Mouse (Mus musculus): ENCODE measurements around the gene Brinp1. TPM values are rescaled to one million over a fixed set of nuclear protein-coding genes. Genes with fewer than 3 reads are reported as not detected.
A peak's percentile ranks its signal among the peaks of the same experiment; 100 is the strongest.

The Brinp1 gene
- polyA plus RNA-seq (2016; fragmentation: Nextera tagmentation; extraction: Ambion mirVana), result 0.99 and 2.9 TPM in 2 replicates

GRCm38 (mm10) chr4:68954322-68954901, at the start of gene Brinp1:
Gene Brinp1, minus strand, starts transcription at chr4:68954397.
- Histone ChIP-seq H3K9me3 (replicated peaks) (no peaks in the 10 kb centered on the region), H3K4me3 (peak within 1 kb of the TSS; percentile 54), H3K27me3 (ENCODE audit: low read depth, poor library complexity, severe bottlenecking) (peaks cover 44% of the 10 kb centered on the region), H3K4me1 (peaks cover 14% of the 10 kb centered on the region; the same call in 1 of the 2 replicates), H3K27ac (no peak within 1 kb of the TSS), H3K36me3 (no peaks in the 10 kb centered on the region)
- 2% methylated on average over 33 of the region's 33 CpGs for whole genome bisulfite sequencing
- peak; percentile 82 for DNase-seq (ENCODE audit: low spot score)

- H3K4me3 ChIP-seq, result no peak overlapping the region
- H3K27me3 ChIP-seq (ENCODE audit: low read depth, poor library complexity, severe bottlenecking), result peaks cover 34% of the 10 kb centered on the region
- H3K4me1 ChIP-seq, result peaks cover 14% of the 10 kb centered on the region; the same call in 1 of the 2 replicates
- 70% methylated on average over 2 of the region's 2 CpGs for WGBS
- no peak overlapping the region for H3K27ac ChIP-seq
- DNase-seq (ENCODE audit: low spot score), result no peak
- no peaks in the 10 kb centered on the region for H3K36me3 ChIP-seq
- H3K9me3 ChIP-seq (replicated peaks), result no peaks in the 10 kb centered on the region
Observed at GRCm38 (mm10) chr4:68957265-68957664, 3.1 kb upstream of the Brinp1 start.

DNA sequence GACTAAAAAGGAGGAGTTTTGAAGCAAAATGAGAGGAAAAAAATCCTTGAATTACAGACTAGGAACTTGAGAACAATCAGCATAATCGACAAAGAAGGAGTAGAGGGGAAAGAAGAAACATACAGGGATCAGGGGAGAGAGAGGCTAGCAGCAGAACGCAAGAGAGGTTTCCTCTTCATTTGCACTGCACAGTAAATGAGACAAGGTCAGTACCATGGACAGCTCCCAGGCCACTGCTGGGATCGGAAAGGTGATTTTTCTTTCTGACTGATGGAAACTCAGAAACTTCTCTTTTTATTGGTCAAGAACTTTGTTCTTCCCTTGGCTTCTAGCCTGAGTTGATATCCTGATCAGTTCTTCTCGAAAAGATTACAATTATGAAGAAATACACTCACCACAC, 1.4 kb upstream of the Brinp1 start:
- peak; percentile 81 for DNase-seq (ENCODE audit: low spot score)
- no peaks in the 10 kb centered on the region for H3K36me3 ChIP-seq
- no peak overlapping the region for H3K27ac ChIP-seq
- 6% methylated on average over 4 of the region's 4 CpGs for WGBS
- H3K4me3 ChIP-seq, result no peak overlapping the region
- H3K4me1 ChIP-seq, result peaks cover 14% of the 10 kb centered on the region; the same call in 1 of the 2 replicates
- H3K27me3 ChIP-seq (ENCODE audit: low read depth, poor library complexity, severe bottlenecking), result peaks cover 44% of the 10 kb centered on the region
- H3K9me3 ChIP-seq (replicated peaks), result no peaks in the 10 kb centered on the region

DNA sequence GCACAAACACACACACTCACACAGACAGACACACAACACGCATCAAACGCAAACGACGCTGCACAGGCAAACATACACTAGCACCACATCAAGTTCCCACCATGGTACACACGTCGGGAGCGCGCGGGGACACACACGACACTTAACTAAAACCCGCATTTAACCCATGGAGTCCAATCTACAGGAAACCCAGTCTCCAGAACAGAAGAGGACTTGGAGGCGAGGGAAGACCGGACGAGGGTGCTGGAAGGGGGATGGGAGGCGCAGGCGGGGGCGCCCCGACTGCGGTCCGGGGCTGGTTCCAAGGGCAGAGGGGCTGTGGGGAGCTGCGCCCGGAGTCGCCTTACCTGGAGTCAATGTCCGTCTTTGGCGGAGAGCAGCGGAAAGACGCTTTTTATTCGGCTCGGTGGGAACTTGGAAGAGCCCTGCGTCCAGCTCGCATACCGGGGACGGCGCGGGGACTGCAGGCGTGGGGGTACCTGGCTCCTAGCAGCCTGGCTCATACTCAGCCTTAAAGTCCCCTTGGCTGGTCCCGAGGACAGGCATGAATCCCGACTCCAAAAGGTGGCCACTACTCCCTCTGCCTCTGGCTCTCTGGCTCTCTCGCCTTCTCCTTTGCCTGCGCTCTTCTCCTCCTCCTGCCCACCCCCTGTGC, 403 bp downstream of the Brinp1 start:
- Histone ChIP-seq H3K36me3 (no peaks in the 10 kb centered on the region), H3K9me3 (replicated peaks) (no peaks in the 10 kb centered on the region), H3K4me3 (peak overlapping the region; percentile 54), H3K27ac (no peak overlapping the region), H3K27me3 (ENCODE audit: low read depth, poor library complexity, severe bottlenecking) (peaks cover 44% of the 10 kb centered on the region), H3K4me1 (peaks cover 14% of the 10 kb centered on the region; the same call in 1 of the 2 replicates)
- WGBS, result 1% methylated on average over 40 of the region's 40 CpGs
- DNase-seq (ENCODE audit: low spot score), result no peak

DNA sequence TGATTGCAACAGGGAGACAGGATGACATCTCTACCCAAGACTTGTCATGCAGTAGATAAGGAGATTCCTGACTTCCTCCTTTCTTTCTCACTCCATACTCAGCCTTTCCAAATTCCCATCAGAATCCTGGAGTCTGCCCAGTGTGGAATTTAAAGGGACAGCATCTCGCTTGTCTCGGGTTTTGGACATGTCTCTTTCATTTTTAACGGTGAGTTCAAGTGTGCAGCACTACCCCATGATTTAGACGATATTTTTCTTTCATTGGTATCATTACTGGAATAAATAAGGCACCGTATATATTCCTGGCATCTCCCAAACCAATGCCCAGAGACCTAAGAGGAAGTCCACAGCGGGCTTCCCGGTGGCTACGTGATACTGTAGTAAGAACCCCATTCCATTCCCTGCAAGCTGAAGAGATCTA, 1.1 kb downstream of the Brinp1 start:
- 19% methylated on average over 8 of the region's 8 CpGs for WGBS

GRCm38 (mm10) chr4:68950556-68950955, 3.6 kb downstream of the Brinp1 start:
- peak; percentile 42 for DNase-seq (ENCODE audit: low spot score)
- 0% methylated on average over 2 of the region's 2 CpGs for WGBS
- H3K27ac ChIP-seq, result no peak overlapping the region
- no peak overlapping the region for H3K4me3 ChIP-seq
- peaks cover 43% of the 10 kb centered on the region for H3K27me3 ChIP-seq (ENCODE audit: low read depth, poor library complexity, severe bottlenecking)
- H3K36me3 ChIP-seq, result no peaks in the 10 kb centered on the region
- peaks cover 14% of the 10 kb centered on the region; the same call in 1 of the 2 replicates for H3K4me1 ChIP-seq
- no peaks in the 10 kb centered on the region for H3K9me3 ChIP-seq (replicated peaks)

More for the DNA sequence above, 1.1 kb downstream of the Brinp1 start:
- H3K4me3 ChIP-seq, result peak overlapping the region; percentile 54
- no peaks in the 10 kb centered on the region for H3K36me3 ChIP-seq
- peaks cover 44% of the 10 kb centered on the region for H3K27me3 ChIP-seq (ENCODE audit: low read depth, poor library complexity, severe bottlenecking)
- H3K9me3 ChIP-seq (replicated peaks), result no peaks in the 10 kb centered on the region
- no peak overlapping the region for H3K27ac ChIP-seq
- peak; percentile 27 for DNase-seq (ENCODE audit: low spot score)
- H3K4me1 ChIP-seq, result peaks cover 14% of the 10 kb centered on the region; the same call in 1 of the 2 replicates

GRCm38 (mm10) chr4:68942938-68943337, 11.3 kb downstream of the Brinp1 start:
- no peaks in the 10 kb centered on the region for H3K36me3 ChIP-seq
- no peaks in the 10 kb centered on the region for H3K9me3 ChIP-seq (replicated peaks)
- no peak overlapping the region for H3K4me3 ChIP-seq
- 88% methylated on average over 2 of the region's 2 CpGs for WGBS
- no peaks in the 10 kb centered on the region for H3K4me1 ChIP-seq
- no peak overlapping the region for H3K27ac ChIP-seq
- no peaks in the 10 kb centered on the region for H3K27me3 ChIP-seq (ENCODE audit: low read depth, poor library complexity, severe bottlenecking)
- DNase-seq (ENCODE audit: low spot score), result no peak

GRCm38 (mm10) chr4:68930022-68930421, 24.2 kb downstream of the Brinp1 start:
- DNase-seq (ENCODE audit: low spot score), result no peak
- H3K9me3 ChIP-seq (replicated peaks), result no peaks in the 10 kb centered on the region
- H3K27me3 ChIP-seq (ENCODE audit: low read depth, poor library complexity, severe bottlenecking), result no peaks in the 10 kb centered on the region
- no peaks in the 10 kb centered on the region for H3K4me1 ChIP-seq
- no peak overlapping the region for H3K4me3 ChIP-seq
- H3K27ac ChIP-seq, result no peak overlapping the region
- WGBS, result 78% methylated on average over 3 of the region's 3 CpGs
- no peaks in the 10 kb centered on the region for H3K36me3 ChIP-seq

DNA sequence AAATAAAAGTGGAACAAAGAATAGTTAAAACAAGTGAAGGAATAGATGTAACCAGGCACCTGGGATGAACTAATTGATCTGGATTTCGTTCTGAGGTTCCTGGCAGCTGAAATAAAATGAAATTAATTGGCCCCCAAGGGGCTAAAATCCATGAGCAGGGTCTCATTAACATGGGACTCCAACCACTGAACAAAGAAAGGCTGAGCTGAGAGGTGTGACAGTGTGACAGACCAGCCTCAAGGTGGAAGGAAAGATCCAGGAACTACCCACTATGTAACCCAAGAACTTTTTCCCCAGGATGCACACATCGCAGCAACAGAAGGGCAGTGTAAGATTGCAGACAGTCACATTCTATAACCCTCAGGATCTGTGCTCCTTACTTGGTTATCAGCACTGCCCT, 28.1 kb downstream of the Brinp1 start:
- H3K36me3 ChIP-seq, result no peaks in the 10 kb centered on the region
- H3K4me3 ChIP-seq, result no peak overlapping the region
- no peaks in the 10 kb centered on the region for H3K9me3 ChIP-seq (replicated peaks)
- no peak overlapping the region for H3K27ac ChIP-seq
- no peaks in the 10 kb centered on the region for H3K4me1 ChIP-seq
- H3K27me3 ChIP-seq (ENCODE audit: low read depth, poor library complexity, severe bottlenecking), result no peaks in the 10 kb centered on the region
- DNase-seq (ENCODE audit: low spot score), result no peak
- 77% methylated on average over 2 of the region's 2 CpGs for WGBS

GRCm38 (mm10) chr4:68922944-68923343, 31.3 kb downstream of the Brinp1 start:
- H3K4me3 ChIP-seq, result no peak overlapping the region
- no peak for DNase-seq (ENCODE audit: low spot score)
- H3K27ac ChIP-seq, result no peak overlapping the region
- 71% methylated on average over 1 of the region's 1 CpGs for WGBS
- H3K4me1 ChIP-seq, result no peaks in the 10 kb centered on the region
- no peaks in the 10 kb centered on the region for H3K9me3 ChIP-seq (replicated peaks)
- no peaks in the 10 kb centered on the region for H3K36me3 ChIP-seq
- H3K27me3 ChIP-seq (ENCODE audit: low read depth, poor library complexity, severe bottlenecking), result no peaks in the 10 kb centered on the region

- Histone ChIP-seq H3K36me3 (no peaks in the 10 kb centered on the region), H3K27me3 (ENCODE audit: low read depth, poor library complexity, severe bottlenecking) (no peaks in the 10 kb centered on the region), H3K9me3 (replicated peaks) (no peaks in the 10 kb centered on the region), H3K4me1 (no peaks in the 10 kb centered on the region), H3K4me3 (no peak overlapping the region), H3K27ac (no peak overlapping the region)
- DNase-seq (ENCODE audit: low spot score), result no peak
- 91% methylated on average over 1 of the region's 1 CpGs for WGBS
Observed at GRCm38 (mm10) chr4:68922504-68922903, 31.7 kb downstream of the Brinp1 start.

DNA sequence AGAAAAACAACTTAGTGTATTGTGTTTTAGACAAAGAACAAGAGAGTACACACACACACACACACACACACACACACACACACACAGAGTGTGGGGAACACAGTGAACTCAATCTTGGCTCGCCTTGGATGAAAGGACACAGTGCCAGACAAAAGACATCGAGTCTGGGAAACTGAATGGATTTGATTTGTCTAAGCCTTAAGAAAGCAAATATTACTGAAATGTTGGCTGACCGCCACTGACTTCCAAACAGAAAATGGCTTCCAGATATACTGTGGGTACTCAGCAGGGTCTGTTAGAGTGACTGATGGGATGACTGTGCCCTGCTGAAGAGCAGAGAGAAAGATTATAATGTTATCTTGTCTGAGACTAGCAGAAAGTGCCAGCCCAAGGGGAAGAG, 34.1 kb downstream of the Brinp1 start:
- Histone ChIP-seq H3K4me1 (no peaks in the 10 kb centered on the region), H3K36me3 (no peaks in the 10 kb centered on the region), H3K9me3 (replicated peaks) (no peaks in the 10 kb centered on the region), H3K4me3 (no peak overlapping the region), H3K27me3 (ENCODE audit: low read depth, poor library complexity, severe bottlenecking) (no peaks in the 10 kb centered on the region), H3K27ac (no peak overlapping the region)
- WGBS, result 94% methylated on average over 3 of the region's 3 CpGs
- no peak for DNase-seq (ENCODE audit: low spot score)

- no peak for DNase-seq (ENCODE audit: low spot score)
- Histone ChIP-seq H3K27ac (no peak overlapping the region), H3K4me3 (no peak overlapping the region), H3K36me3 (no peaks in the 10 kb centered on the region), H3K4me1 (no peaks in the 10 kb centered on the region), H3K9me3 (replicated peaks) (no peaks in the 10 kb centered on the region), H3K27me3 (ENCODE audit: low read depth, poor library complexity, severe bottlenecking) (no peaks in the 10 kb centered on the region)
- 62% methylated on average over 3 of the region's 3 CpGs for WGBS
Observed at GRCm38 (mm10) chr4:68910942-68911341, 43.3 kb downstream of the Brinp1 start.

Data from limb, embryonic 10.5 days (tissue).